Mouse (Mus musculus): ENCODE measurements around the gene Tbcd.

Gene Tbcd

GRCm38 (mm10) chr11:121451753-121452635, at the start of gene Tbcd:
Tbcd (plus strand) TSS chr11:121451949.
- in situ Hi-C loops (cut with MboI, MseI) = no loop called here

GRCm38 (mm10) chr11:121407366-121408155, 44.2 kb upstream of the Tbcd start:
- in situ Hi-C loops (cut with MboI, MseI) = no loop called here

- in situ Hi-C loops (cut with MboI, MseI) = no loop called here
Observed at GRCm38 (mm10) chr11:121414762-121415161, 37.0 kb upstream of the Tbcd start.

- in situ Hi-C loops (cut with MboI, MseI) = no loop called here
Observed at GRCm38 (mm10) chr11:121415351-121415750, 36.4 kb upstream of the Tbcd start.

- in situ Hi-C loops (cut with MboI, MseI) = no loop called here
Observed at GRCm38 (mm10) chr11:121417971-121418370, 33.8 kb upstream of the Tbcd start.

- in situ Hi-C loops (cut with MboI, MseI) = no loop called here
Observed at GRCm38 (mm10) chr11:121418932-121419331, 32.8 kb upstream of the Tbcd start.

GRCm38 (mm10) chr11:121420379-121420778, 31.4 kb upstream of the Tbcd start:
- in situ Hi-C loops (cut with MboI, MseI) = no loop called here

GRCm38 (mm10) chr11:121420830-121421552, 30.8 kb upstream of the Tbcd start, which contains the start of gene Fn3krp:
Fn3krp (plus strand) TSS chr11:121421401.
- in situ Hi-C loops (cut with MboI, MseI) = no loop called here

GRCm38 (mm10) chr11:121421553-121422173, 30.1 kb upstream of the Tbcd start:
- in situ Hi-C loops (cut with MboI, MseI) = no loop called here

- in situ Hi-C loops (cut with MboI, MseI) = no loop called here
Observed at GRCm38 (mm10) chr11:121433397-121433796, 18.4 kb upstream of the Tbcd start.

- in situ Hi-C loops (cut with MboI, MseI) = no loop called here
Observed at GRCm38 (mm10) chr11:121434156-121435155, 17.3 kb upstream of the Tbcd start, which contains the start of gene Fn3k. Fn3k (plus strand) TSS chr11:121434913.

GRCm38 (mm10) chr11:121437236-121437635, 14.5 kb upstream of the Tbcd start:
- in situ Hi-C loops (cut with MboI, MseI) = no loop called here

GRCm38 (mm10) chr11:121439686-121440292, 12.0 kb upstream of the Tbcd start:
- in situ Hi-C loops (cut with MboI, MseI) = no loop called here

- in situ Hi-C loops (cut with MboI, MseI) = no loop called here
Observed at GRCm38 (mm10) chr11:121441653-121442052, 10.1 kb upstream of the Tbcd start.

GRCm38 (mm10) chr11:121442076-121442475, 9.7 kb upstream of the Tbcd start:
- in situ Hi-C loops (cut with MboI, MseI) = no loop called here

GRCm38 (mm10) chr11:121451216-121451726, 478 bp upstream of the Tbcd start:
- in situ Hi-C loops (cut with MboI, MseI) = no loop called here

GRCm38 (mm10) chr11:121457874-121458273, 6.1 kb downstream of the Tbcd start:
- in situ Hi-C loops (cut with MboI, MseI) = no loop called here

- in situ Hi-C loops (cut with MboI, MseI) = no loop called here
Observed at GRCm38 (mm10) chr11:121467408-121467807, 15.7 kb downstream of the Tbcd start.

- in situ Hi-C loops (cut with MboI, MseI) = no loop called here
Observed at GRCm38 (mm10) chr11:121474831-121475230, 23.1 kb downstream of the Tbcd start.
